Mouse (Mus musculus) c-Kit-positive CD71-positive TER-119-positive erythroid progenitor cells, embryonic 14.5 days (primary cell): Measurements from ENCODE around the gene Mapre1.

Source experiments
- DNase-seq: peaks from one replicate; pipeline ENCODE4 v3.0.0-alpha.2; 2013; ENCODE audit warnings: low spot score

Gene Mapre1

GRCm38 (mm10) chr2:153778638-153779362 lies 37.7 kb downstream of the Mapre1 start:
- peak; percentile 72 for DNase-seq

DNA sequence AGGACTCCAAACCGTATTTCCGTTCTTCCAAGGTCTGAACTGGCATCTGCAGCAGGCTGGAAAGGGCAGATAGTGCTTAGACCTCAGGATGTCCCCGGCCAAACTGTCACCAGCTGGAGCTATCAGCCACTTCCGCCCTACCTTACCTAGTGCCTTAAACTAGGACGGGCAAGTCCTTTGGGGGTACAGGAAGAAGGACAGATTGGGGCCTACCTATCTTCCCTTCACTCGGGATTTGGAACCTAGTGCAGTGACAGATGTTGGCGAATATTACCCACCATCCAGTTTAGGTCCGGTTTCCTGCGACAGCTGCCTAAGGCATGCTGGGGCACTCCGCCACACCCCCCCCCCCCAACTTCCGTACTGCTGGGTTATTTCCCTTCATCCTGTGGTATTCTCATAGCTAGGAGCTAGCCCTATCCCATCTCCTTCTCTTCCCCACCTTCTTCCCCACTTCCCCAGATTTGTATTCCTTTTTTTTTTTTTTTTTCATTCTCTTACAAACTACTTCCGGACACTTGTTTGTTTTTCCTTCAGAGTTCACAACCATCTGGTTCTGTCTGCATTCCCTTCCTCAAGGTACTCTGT lies 38.4 kb downstream of the Mapre1 start, which contains the start of gene Efcab8:
Gene Efcab8, plus strand, starts transcription at position 538 of the 588 bp plus-strand sequence.
- no peak for DNase-seq

GRCm38 (mm10) chr2:153781181-153781580 lies 40.1 kb downstream of the Mapre1 start:
- DNase-seq: no peak

DNA sequence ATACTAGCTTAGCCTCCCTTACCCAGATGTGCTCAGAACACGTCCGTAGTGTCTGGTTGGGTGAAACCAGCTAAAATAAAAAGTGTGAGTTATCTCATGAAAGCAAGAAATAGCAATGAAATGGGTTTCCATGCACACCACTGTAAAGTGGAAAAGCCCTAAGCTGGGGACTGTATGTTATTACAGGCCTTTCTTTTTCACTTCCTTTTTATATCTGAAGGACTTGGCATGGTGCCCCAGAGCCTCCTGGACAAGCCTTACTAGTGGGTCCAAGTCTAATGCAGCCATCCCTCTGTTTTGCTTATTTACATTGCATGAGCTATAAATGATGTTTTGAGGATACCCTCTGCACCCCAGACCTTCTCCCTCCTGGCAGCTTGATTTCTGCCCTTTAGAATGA lies 43.6 kb downstream of the Mapre1 start:
- no peak for DNase-seq

- no peak for DNase-seq
These were observed 52.3 kb downstream of the Mapre1 start for GRCm38 (mm10) chr2:153793366-153793765.

GRCm38 (mm10) chr2:153795090-153795489 lies 54.0 kb downstream of the Mapre1 start:
- DNase-seq: no peak

DNA sequence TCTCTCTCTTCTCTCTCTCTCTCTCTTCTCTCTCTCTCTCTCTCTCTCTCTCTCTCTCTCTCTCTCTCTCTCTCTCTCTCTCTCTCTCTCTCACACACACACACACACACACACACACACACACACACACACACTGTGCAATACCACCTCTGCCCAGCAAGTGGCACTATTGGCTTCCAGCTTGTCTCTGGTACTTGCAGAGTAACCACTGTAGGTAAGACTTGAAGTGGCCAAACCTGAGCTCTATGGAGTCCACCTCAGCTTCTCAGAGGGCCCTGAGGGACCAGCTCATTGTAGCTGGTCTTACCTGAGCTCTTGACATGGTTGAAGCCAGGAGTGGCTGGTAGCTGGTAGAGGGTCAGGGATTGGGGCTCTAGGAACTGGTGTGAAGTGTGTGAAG lies 66.4 kb downstream of the Mapre1 start:
- peak; percentile 15 for DNase-seq

GRCm38 (mm10) chr2:153808146-153808545 lies 67.1 kb downstream of the Mapre1 start:
- no peak for DNase-seq

DNA sequence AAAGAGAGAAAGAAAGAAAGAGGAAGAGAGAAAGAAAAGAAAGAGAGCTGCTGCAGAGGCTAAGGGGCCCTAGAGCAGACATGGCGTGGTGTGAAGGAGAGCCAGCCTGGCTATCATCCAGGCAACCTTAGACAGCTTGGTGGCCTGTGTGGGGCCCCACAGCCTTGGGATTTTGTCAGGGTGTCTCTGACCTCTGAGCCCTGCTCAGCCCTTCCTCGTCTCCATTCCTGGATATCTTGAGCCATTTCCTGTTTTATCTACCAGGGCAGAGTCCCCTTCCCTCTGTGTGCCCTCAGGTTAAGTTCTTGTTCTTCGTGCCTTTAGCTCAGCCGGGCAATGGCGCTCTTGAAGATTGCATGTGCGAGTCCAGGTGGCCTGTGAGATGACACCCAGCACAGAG lies 67.8 kb downstream of the Mapre1 start:
- no peak for DNase-seq

DNA sequence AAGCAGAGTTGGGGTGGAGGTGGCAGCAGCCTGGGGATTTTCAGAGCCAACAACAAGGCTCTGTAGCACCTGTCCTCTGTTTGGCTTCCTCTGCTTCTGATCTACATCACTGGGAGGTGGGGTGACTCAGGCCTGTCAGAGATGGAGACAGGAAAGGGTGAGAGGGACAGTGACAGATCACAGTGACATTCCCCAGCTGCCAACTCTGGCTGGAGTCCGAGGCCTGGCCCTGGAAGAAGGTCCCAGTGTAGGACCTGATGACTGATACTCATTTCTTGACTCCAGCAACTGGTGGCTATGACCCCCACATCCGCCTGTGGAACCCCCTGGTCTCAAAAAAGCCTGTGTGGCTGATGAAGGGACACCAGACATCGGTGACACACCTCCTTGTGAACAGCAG lies 68.8 kb downstream of the Mapre1 start:
- no peak for DNase-seq

DNA sequence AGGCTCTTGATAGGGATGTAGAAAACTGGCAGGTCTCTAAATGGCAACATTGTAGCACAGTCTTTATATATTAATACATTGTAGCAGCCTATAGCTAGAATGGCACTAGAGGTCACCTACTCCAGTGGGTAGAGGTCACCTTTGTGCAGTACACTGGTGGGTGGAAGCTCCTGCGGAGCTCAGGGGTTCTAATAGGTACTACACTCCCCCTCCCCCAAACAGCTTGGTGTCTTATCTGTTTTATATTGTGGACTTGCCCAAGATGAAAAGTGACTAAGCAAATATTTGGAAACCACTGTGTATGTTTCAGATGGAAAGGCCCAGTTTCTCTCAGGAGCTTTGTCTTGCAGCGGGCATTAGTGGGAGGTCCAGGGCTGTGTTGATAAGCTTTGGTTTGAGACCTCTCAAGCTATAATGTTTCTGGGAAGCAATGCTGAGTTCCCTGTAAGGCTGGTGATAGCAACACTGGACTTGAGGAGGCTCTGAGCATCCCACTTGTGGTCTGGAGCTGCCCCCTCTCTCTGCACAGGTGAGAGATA lies 81.0 kb downstream of the Mapre1 start:
- DNase-seq: no peak
